Mouse (Mus musculus): ENCODE measurements around the gene Tmem161a. TPM values are rescaled to one million over a fixed set of nuclear protein-coding genes. Genes with fewer than 3 reads are reported as not detected.

The Tmem161a gene
- 100 to 1,000 TPM in 1 of 2 experiments, 10 to 100 TPM in 1; 90.1 to 101 TPM for total RNA-seq (2021)
- long read RNA-seq, experiment 1, transcript Tmem161a-201 (12 exons, 3,018 nt), result major isoform, 27 of 94 reads
- long read RNA-seq, experiment 1, partial matches to known transcripts, result 56 of 94 reads
- long read RNA-seq, experiment 1, other reads (novel, unspliced or antisense), result 7 of 94 reads
- long read RNA-seq, experiment 2, transcript Tmem161a-201 (12 exons, 3,018 nt), result major isoform, 12 of 55 reads
- long read RNA-seq, experiment 2, partial matches to known transcripts, result 38 of 55 reads
- long read RNA-seq, experiment 2, other reads (novel, unspliced or antisense), result 5 of 55 reads

DNA sequence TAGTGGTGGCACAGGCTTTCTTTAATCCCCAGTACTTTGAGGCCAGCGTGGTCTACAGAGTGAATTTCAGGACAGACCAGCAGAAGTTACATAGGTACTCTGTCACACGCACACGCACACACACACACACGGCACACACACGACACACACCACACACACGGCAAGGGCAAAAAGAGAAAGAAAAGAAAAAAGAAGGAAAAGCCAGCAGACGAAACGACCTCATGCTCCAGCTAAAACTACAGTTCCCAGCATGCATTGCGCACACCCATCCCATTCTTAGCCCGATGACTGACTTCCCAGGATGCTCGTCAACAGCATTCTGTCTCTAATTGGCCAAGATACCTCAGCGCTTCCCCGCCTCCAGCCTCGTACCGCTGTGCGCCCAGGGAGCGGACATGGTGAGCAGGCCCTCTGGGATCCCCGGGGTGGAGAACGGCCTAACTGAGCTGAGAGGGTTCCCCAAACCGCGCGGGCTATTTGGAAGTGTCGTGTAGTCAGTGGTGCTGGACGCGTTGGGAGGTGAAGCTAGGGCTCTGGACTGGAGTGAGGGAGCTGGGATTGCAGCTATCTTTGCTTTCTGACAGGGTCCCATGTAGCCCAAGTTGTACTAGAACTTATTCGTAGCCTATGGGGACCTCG lies at the start of gene Tmem161a:
TSS of gene Tmem161a (plus strand) at position 314 of the 639 bp plus-strand sequence.
- DNase-seq, result peak; percentile 94 to 97

DNA sequence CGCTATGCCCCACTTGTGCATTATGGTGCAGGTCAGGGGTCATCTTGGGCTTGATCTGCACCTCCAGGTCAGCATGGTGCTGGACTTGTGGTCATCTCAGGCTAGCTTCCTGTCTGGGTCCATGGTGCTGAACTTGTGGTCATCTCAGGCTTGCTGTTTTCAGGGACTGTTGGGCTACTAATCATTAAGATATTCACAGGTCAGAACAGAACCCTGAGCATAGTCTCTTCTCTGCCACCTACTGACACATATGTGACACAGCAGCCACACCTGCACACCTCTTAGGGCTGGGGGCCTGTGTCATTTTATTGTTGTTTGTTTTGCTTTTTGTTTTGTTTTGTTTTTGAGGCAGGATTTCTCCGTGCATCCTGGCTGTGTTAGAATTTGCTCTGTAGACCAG lies 49.3 kb upstream of the Tmem161a start:
- no peak for DNase-seq

DNA sequence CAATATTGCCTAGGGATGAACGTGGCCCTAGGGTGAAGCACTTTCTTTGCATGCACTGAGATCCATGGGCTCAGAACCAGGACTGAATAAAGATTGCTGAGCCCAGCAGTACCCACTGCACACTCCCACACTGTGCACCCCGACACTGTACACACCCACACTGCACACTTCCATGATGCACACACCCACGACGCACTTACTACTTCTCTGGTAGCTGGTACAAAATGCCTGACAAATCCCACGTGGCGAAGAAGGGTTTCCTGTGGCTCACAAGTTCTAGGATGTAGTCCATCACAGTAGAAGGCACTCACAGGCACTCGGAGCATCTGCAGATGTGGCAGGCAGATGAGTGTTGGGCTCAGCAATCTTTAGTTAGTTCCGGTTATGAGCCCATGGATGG lies 47.2 kb upstream of the Tmem161a start:
- DNase-seq, result no peak

DNA sequence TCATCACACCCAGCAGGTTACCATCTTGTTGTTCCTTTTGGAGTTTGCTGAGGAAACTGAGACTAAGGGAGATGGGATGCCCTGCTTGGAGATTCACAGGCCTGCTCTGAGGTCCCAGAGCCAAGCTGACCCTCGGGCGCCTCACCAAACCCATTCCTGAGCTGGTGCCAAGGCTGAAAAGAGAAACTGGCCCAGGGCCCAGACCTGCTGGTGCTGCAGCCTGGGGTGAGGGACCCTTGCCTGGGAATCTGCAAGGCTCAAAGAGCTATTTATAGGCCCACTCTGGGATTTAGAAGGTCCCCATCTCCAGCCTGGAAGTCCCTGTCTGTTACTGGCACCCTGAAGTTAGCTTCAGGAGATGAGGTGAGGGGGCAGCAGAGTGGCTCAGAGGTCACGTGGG lies 43.7 kb upstream of the Tmem161a start:
- DNase-seq, result peak; percentile 83 to 86

DNA sequence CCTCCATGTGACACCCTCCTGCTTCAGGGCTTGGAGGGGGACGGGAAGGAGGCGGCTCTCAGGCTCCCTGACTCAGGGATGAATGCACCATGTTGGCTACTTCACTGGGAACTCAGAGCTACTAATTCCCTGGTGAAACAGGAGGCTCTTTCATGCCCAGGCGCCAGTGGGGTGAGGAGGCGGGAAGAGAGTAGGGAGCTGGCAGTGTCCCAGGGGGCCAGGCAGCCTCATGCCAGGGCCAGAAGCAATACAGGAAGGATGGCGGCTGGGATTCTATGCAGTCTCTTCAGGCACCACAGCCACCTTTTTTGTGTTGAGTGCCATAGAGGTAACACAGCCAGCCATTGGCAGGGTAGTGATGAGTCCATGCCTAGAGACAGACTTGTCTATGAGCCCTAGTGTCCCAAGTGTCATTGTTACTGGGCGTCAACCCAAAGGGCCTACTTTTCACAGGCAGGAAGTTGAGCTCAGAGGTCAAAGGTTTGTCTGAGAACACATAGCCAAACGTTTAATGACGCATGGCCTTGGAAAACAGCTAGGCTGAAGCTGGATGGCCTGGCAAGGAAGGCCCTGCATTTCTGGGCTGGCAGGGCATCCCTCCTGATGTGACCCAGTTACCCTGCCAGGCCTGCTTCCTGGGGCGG lies 42.7 kb upstream of the Tmem161a start:
- DNase-seq, result peak; percentile 41 to 72

DNA sequence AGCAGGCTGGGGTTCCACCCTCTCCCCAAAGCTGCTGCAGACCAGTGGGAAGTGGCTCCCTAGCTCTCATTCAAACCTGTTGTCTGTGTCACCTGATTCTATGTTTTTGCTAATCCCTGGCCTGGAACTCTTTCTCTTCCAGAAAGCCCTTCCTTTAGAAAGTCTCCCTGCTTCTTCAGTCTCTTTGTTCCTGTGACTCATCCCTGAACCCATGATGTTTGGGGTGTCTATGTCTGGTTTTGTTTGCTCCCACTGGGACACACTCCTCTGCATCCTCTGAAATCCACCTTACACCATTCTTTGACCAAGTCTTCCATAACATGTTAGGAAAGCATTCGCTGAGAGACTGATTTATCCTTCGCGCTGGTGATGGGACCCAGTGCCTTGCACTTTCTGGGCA lies 42.1 kb upstream of the Tmem161a start:
- no peak for DNase-seq

DNA sequence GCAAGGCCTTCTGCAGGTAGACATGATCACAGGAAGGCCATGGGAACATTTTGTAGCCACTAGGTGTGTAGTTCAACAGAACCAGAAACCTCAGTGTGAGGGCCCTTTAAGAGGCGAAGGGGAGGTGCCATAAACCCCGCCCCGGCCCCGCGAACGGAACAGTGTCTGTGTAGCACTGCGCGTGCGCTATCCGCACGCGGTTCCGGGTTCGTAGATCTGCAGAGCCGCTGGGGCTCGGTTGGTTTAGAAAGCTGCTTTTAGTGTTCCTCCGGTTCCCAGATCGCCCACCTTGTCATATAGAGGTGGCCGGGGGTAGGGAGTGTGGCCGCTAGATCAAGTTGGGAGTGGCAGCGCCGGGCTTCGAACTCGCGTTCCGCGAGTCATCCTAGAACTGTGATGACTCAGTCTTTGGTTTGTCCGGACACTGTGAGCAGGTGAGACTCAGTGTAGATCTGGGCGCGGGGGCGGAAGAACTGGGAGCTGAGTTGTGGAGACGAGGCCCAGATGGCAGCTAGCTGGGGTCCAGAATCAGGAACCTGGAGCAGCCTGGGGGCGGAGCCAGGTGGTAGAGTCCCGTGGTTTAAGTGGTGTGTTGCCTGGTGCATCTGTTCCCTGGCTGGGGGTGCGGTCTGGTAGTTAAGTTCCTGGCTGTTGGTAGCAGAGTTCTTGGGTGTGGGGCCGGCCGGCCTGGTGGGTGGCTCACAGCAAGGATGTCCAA lies 40.8 kb upstream of the Tmem161a start, which contains the start of gene Nr2c2ap:
TSS of gene Nr2c2ap (plus strand) at position 168 of the 718 bp plus-strand sequence.
- DNase-seq, result peak; percentile 89 to 90

DNA sequence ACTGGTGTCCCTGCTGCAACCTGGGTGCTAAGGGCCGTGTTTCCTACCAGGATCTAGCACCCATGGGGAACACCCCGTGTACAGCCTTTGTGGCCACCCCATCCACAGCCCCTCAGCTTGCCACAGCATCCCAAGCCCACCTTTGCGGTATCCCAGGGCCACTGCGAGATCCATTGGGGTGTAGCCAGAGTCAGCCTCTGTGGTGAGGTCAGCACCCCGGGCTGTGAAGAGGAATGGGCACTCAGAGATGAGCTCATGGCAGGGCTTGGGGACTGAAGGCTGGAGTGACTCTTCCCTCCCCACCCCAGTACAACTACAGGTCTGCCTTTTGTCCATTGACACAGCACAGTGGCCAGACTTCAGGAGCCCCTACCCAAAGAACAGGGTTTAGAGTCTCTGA lies 38.1 kb upstream of the Tmem161a start:
- no peak for DNase-seq

DNA sequence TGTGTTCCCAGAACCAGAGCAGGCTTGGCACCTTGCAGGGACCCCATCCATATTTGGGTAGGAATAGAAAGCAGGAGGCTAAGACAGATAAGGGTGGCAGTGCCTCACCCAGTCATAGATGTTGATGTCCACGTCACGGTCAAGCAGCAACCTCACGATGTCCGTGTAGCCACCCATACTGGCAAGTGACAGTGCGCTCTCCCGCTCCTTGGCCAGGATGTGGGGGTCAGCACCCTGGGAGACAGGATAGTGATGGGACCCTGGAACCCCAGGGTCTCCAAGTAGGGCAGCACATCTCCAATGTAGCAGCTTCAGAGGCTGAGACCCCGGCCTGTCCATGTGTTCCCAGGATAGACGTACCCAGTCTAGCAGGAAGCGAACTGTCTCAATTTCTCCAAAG lies 37.2 kb upstream of the Tmem161a start:
- DNase-seq, result peak in 1 of 2 experiments; percentile 22

DNA sequence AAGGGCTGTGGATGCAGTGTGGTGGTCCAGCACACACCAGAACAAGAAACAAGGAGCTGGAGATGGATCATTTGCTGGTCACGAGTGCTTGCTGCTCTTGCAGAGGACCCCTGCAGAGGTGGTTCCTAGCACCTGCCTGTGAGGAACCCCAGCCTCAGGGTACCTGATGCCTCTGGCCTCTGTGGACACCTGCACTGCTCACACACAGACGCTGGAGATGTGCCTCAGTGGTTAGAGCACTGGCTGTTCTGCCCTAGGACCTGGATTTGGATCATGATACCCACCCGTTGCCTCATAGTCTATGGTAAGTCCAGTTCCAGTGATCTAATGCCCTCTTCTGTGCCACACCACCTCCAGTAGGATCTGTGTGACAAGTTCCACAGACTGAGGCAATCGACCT lies 35.6 kb upstream of the Tmem161a start:
- DNase-seq, result no peak

DNA sequence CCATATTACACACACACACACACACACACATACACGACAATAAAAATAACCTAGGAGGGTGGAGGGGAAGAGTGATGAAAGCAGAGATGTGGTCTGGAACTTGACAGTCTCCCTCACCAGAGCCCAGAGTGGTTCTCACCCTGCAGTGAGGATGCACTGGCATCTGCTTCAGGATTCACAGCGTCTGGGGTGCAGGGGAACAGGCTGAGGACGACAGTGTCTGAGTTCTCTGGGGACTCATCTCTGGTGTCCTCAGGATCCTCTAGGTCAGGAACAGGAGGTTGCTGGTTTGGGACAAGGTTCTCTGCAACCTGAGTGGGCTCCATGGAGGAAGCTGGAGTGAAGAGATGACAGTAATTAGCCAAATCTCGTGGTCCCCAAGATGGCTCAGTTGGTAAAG lies 34.3 kb upstream of the Tmem161a start:
- DNase-seq, result no peak

DNA sequence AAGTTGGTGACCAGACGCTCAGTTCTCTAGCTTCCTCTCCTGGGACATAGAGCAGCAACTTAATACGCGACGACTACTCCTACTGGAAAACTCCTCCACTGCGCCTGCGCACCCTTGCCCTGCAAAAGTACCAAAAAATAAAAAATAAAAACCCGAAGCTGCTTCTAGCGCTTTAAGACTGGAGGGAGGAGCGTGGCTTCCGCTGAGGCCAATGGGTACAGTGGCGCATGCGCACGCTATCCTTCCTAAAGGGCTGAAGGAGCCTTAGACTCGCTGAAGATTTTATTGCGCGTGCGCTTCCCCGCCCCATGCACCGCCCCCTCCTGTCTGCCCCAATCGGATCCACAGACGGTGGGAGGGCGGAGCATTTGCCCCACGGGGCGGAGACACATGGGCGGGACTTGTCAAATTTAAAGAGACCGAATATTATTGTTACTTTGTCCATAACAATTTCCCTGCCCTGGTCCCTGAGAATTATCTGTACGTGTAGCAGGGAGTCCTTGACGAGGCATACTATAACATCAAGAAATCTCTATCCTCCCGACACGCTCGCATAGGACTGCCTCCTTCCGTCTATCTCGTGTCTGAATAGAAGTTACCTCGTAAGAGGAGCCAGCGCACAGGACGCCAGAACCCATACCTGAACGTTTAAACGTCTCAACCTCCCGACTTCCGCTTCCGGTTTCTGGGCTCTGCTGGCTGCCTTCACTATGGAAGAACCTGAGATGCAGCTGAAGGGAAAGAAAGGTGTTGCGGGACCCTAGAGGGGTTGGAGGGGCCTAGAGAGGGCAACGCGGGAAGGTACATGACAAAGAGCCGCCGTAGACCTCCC lies 32.9 kb upstream of the Tmem161a start, which contains the start of the genes Rfxank, Borcs8 and Mef2b:
TSS of gene Rfxank (minus strand) at position 129 of the 832 bp plus-strand sequence.
TSS of gene Borcs8 (plus strand) at position 474 of the 832 bp plus-strand sequence.
TSS of gene Mef2b (plus strand) at position 686 of the 832 bp plus-strand sequence.
- DNase-seq, result peak; percentile 99

DNA sequence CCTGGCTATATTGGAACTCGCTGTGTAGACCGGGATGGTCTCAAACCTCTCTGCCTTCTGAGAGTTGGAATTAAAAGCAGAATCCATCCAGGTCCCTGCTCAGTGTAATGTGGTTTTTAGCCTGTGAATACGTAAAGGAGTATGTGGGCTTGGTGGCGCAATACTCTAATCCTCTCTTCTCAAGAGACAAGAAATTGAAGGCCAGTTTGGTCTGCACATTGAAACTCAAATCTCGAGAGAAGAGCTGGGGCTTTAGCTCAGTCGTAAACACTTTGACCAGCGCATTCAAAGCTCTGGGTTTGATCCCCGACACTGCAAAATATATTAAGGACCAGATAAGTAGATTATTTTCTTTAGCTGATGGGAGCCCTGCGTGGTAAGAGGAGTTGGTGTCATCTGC lies 32.2 kb upstream of the Tmem161a start:
- no peak for DNase-seq

DNA sequence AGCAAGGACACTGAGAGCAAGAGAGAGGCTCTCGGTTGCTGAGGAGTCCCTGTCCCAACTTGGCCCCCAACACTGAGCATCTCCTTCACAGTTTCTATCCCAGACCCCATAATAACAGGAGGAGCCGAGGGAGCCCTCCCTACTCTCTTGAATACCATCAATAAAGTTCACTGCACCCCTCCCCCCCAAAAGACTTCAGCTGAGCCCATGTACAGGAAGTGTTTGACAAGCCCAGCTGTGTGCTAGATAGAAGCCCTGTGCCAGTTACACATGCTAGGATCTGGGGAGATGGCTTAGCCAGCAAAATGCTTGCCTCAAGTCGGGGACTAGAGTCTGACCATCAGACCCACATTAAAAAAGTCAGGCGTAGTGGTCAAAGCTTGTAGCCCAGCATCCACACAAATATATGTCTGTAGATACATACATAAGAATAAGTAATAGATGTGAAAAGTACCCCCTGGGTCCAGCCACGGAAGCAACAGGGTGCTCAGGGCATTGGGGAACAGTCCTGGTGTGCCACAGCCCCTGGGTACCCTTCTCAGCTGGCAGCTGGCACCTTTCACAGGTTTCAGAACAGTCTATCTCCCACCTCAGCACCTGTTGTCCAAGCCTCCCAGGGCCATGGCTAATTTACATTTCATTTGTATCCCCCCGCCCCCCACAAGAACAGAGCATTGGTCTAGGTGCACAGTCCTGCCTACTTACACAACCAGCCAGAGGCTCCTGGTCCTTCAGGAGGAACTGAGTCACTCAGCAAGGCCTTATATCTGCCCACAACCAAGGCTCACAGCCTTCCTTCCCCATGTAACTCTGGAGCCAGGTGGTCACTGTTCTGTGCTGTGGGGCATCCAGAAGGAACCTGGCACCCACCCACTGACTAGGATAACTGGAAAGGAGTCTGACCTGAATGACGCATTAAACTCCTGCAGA lies 24.2 kb upstream of the Tmem161a start:
- no peak for DNase-seq

DNA sequence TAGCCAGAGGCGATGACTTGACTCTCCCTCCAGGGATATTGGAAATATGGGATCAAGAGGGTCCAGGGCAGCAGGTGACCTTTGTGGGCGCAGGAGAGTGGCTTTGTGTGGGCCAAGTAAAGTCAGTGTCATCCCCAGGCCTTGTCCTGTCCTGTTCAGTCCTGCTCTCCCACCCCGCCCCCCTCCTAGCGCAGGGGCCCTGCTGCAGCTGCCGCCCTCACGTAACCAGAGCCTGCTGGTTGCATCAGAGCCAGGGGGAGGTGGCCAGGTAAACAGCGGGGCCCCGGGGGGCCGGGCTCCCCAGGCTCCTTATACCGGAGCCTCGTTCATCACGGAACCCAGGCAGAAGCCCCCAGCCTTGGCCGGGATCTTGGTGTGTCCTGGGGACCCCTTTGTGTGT lies 22.0 kb upstream of the Tmem161a start:
- DNase-seq, result no peak

DNA sequence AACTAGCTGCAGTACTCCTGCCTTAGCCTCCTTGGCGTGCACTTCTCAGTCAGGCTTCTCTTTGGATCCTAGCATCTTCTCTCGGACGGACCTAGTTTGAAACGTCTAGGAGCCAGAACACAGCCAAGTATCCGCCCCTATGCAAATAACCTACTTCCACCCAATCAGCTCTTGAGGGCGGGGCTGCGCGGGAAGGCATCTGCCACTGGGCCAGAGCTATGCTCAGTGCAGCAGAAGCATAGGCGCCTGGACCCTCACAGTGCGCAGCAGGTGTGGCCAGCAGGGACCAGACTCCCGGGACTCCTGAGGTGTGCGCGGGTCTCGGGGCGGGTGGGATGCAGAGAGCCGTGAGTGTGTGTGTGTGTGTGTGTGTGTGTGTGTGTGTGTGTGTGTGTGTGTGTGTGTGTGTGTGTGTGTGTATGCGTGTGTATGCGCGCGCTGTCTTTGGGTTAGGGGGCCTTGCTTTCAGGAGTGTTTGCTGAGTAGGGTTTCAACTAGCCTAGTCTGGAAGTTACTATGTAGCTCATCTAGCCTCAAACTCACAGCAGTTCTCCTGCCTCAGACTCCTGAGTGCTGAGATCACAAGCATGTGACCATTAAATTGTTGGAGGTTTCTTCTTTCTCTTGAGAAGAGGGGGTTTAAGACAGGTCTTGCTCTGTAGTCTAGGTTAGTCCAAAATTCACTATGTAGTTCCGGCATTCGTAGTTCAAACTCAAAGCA lies 19.5 kb upstream of the Tmem161a start:
- DNase-seq, result peak; percentile 51 to 67

DNA sequence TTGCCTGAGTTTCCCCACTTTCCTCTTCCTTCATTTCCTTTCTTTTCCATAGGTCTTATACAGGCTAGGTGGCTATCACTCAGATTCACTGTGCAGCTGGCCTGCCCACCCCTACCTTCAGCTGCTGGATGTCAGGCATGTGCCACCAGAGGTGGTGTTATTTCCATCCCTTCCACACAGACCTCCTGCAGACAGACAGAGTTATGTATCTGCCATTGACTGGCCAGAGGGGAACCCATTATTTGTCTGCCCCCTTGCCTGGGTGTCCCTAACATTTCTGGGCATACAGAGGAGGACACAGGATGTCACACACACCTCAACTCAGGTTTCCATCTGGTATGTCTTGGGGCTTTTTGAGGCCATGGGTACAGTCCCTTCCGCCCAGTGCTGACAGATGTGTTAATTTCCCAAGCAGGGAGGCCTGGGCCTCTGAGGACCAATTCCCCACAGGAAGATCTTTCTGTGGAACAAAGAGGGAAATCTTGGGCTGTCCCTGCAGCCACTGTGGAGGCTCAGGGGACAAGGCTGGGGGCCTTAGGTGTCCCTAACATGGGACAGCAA lies 14.8 kb upstream of the Tmem161a start:
- DNase-seq, result no peak

DNA sequence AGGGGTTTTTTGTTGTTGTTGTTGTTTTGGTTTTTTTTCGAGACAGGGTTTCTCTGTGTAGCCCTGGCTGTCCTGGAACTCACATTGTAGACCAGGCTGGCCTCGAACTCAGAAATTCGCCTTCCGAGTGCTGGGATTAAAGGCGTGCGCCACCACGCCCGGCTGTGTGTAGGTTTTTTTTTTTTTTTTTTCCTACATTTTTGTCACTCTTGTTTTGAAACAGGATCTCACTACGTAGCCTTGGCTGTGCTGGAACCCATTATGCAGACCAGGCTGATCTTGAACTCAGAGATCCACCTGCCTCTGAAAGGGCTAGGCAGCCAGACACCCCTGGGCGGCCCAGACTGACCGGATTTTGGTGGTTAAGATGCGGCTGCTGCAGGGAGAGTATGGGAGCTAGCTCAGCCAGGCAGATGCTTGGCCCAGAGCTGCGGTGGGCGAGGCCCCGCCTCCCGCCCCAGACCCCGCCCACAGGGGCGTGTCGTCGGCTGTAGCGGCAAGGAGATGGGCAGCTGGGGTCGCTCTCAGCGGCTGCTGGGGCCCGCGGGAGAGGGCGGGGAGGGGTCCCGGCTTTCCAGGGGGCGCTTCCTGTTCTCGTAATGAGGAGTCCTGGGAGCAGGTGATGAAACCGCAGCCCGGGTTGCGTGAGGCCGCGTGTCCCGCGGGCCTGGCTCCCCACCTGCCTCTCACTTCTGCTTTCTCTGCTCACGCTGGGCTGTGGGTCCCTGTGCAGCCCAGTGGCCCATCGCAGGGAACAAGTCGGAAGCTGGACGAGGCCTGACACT lies 13.9 kb upstream of the Tmem161a start:
- peak; percentile 64 to 69 for DNase-seq
